Mouse (Mus musculus) G1E (cell line): Measurements from ENCODE around the gene Ppp1r35. TPM values are rescaled to one million over a fixed set of nuclear protein-coding genes. Genes with fewer than 3 reads are reported as not detected.
A peak's percentile ranks its signal among the peaks of the same experiment; 100 is the strongest.

ENCODE experiments used
- ATAC-seq: 2 replicates; pipeline ENCODE4 v1.8.0; 2016; ENCODE audit warnings: mild to moderate bottlenecking; ENCODE audit not compliant: insufficient number of reproducible peaks, poor library complexity, low FRiP score, severe bottlenecking; ENCODE audit errors: extremely low read depth
- DNase-seq: peaks from one replicate; pipeline ENCODE4 v3.0.0; 2012; ENCODE audit warnings: low spot score
- H3K27me3 ChIP-seq: 2 replicates; pipeline ENCODE4 v1.6.1; 2012; ENCODE audit warnings: mild to moderate bottlenecking, low read length, inconsistent platforms; ENCODE audit not compliant: insufficient read depth
- H3K36me3 ChIP-seq: replicated peaks from 2 replicates; pipeline ENCODE3; 2012; ENCODE audit warnings: mild to moderate bottlenecking, inconsistent platforms
- H3K4me1 ChIP-seq: 2 replicates; pipeline ENCODE4 v1.6.1; 2012; ENCODE audit warnings: low read depth, low read length, inconsistent platforms, mixed read lengths; ENCODE audit not compliant: insufficient read depth
- H3K4me3 ChIP-seq: 2 replicates; pipeline ENCODE4 v1.5.1; 2012; ENCODE audit warnings: low read depth, mild to moderate bottlenecking, inconsistent platforms, low read length, moderate library complexity, mixed read lengths
- H3K9me3 ChIP-seq: replicated peaks from 2 replicates; pipeline ENCODE4 v1.6.1; 2012; ENCODE audit warnings: inconsistent platforms
- CTCF ChIP-seq: IDR thresholded peaks from 2 replicates; pipeline ENCODE4 v1.5.1; 2012; ENCODE audit warnings: low read depth, low read length, inconsistent platforms, mixed read lengths
- GATA1 ChIP-seq: IDR thresholded peaks from 2 replicates; pipeline ENCODE4 v1.6.1; 2012; ENCODE audit warnings: borderline replicate concordance, low read length, inconsistent platforms, mixed read lengths
- GATA2 ChIP-seq: IDR thresholded peaks from 2 replicates; pipeline ENCODE4 v1.6.1; 2012; ENCODE audit warnings: low read depth, low read length, inconsistent platforms, borderline replicate concordance
- POLR2AphosphoS5 ChIP-seq: IDR thresholded peaks from 2 replicates; pipeline ENCODE4 v1.6.1; 2012; ENCODE audit warnings: low read depth, low read length, inconsistent platforms; ENCODE audit not compliant: insufficient replicate concordance
- TAL1 ChIP-seq: conservative IDR thresholded peaks from 2 replicates; pipeline ENCODE4 v1.6.1; 2012; ENCODE audit warnings: low read depth, low read length, inconsistent platforms, mixed read lengths
- polyA plus RNA-seq: library from polyadenylated mRNA; stranded (reverse); fragments of >175 nt; gene quantifications from 2 replicates; pipeline ENCODE4 v1.2.3, GENCODE M21; 2012
- total RNA-seq, 2 experiments: library from RNA; stranded (forward) in 1 of 2; stranded (reverse) in 1 of 2; fragments of 200-1000 nt in 1 of 2; fragments of >200 nt in 1 of 2; fragmentation: Nextera tagmentation in 1 of 2; gene quantifications; 2 replicates each; pipeline ENCODE4 v1.2.3; 2014 to 2017

Ppp1r35 gene
- total and polyA plus RNA-seq, 3 experiments = 35.6 to 202 (median 121) TPM

- H3K4me1 ChIP-seq = peaks cover 85% of the 10 kb centered on the region
These were observed 644 bp downstream of the Ppp1r35 start for GRCm38 (mm10) chr5:137779053-137779933.

DNA sequence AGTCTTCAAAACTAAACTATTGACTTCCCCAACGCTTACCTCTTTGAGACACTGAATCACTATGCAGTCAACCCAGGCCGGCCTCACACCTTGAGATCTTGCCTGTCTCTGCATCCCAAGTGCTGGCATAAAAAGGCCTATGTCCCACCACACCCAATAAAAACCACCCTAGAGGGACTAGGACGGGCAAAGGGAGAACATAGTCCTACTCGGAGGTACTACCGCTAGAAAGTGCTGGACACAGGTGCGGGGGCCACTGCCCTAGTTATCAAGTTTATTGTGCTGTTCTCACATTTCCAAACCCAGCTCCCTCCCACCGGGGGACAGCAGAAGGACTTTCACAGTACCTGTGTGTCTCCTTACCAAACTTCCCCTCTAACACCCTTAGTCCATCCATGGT, 3.0 kb downstream of the Ppp1r35 start:
- no peaks in the 10 kb centered on the region for H3K27me3 ChIP-seq
- no peaks in the 10 kb centered on the region for H3K9me3 ChIP-seq
- H3K36me3 ChIP-seq = peaks cover 63% of the 10 kb centered on the region
- no peak for TF ChIP-seq TAL1
- no peak for TF ChIP-seq GATA2
- no peak for TF ChIP-seq GATA1
- TF ChIP-seq CTCF = no peak
- TF ChIP-seq POLR2AphosphoS5 = no peak; the same call in 1 of the 2 replicates
- DNase-seq = no peak
- peaks cover 80% of the 10 kb centered on the region for H3K4me1 ChIP-seq
- ATAC-seq = no peak
- no peak overlapping the region; the same call in 1 of the 2 replicates for H3K4me3 ChIP-seq

More at GRCm38 (mm10) chr5:137779053-137779933, 644 bp downstream of the Ppp1r35 start:
- peak overlapping the region; percentile 90 for H3K4me3 ChIP-seq
- DNase-seq (no peak), ATAC-seq (no peak)
- peaks cover 52% of the 10 kb centered on the region for H3K36me3 ChIP-seq
- H3K9me3 ChIP-seq = no peaks in the 10 kb centered on the region
- no peaks in the 10 kb centered on the region for H3K27me3 ChIP-seq
- TF ChIP-seq TAL1 = no peak
- no peak for TF ChIP-seq GATA1
- no peak for TF ChIP-seq GATA2
- TF ChIP-seq CTCF = no peak
- no peak for TF ChIP-seq POLR2AphosphoS5

- TF ChIP-seq TAL1 (no peak), GATA2 (no peak), GATA1 (no peak), POLR2AphosphoS5 (no peak), CTCF (no peak)
- Histone ChIP-seq H3K27me3 (peaks cover under 1% of the 10 kb centered on the region; the same call in 1 of the 2 replicates), H3K4me1 (peaks cover 76% of the 10 kb centered on the region), H3K9me3 (peaks cover 4% of the 10 kb centered on the region), H3K4me3 (peak overlapping the region; percentile 61; the same call in 1 of the 2 replicates), H3K36me3 (peaks cover 63% of the 10 kb centered on the region)
- DNase-seq (no peak), ATAC-seq (no peak)
These were observed 4.3 kb downstream of the Ppp1r35 start for GRCm38 (mm10) chr5:137782776-137783522.

DNA sequence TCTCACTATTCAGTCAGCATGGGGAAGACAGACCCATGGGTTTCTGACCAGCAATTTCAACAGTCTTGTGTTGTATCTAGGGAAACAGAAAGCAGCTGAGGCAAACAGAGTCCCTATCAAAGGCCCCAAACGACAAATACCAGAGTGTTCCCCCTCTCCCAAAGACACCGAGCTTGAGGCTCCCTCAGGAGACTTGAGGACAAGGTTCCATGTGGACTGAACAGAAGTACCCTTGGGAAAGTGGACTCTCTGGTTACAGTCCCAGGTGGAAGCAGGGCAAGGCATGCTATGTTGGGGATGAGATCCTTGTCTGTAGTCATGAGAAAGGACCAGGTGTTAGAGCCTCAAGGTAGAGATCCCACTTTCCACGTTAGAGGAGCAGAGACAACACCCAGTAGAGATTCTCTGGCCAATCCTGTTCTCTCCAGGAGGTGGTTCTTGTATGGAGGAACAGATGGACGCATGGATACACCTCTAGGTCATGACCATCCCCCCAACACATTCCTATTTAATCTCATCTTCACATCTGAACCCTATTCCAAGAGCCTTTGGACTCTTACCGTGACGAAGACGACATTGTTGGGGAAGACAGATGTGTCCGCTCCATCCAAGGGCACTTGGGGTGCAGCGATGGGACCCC, 5.4 kb downstream of the Ppp1r35 start:
- Histone ChIP-seq H3K27me3 (peaks cover 4% of the 10 kb centered on the region; the same call in 1 of the 2 replicates), H3K36me3 (peaks cover 63% of the 10 kb centered on the region), H3K4me1 (peaks cover 73% of the 10 kb centered on the region), H3K9me3 (peaks cover 5% of the 10 kb centered on the region), H3K4me3 (peak overlapping the region; percentile 78)
- no peak for TF ChIP-seq TAL1
- TF ChIP-seq CTCF = no peak
- TF ChIP-seq POLR2AphosphoS5 = no peak; the same call in 1 of the 2 replicates
- no peak for TF ChIP-seq GATA1
- no peak for TF ChIP-seq GATA2
- ATAC-seq (no peak), DNase-seq (no peak)

GRCm38 (mm10) chr5:137784546-137784945, 5.9 kb downstream of the Ppp1r35 start:
- peak overlapping the region; percentile 78 for H3K4me3 ChIP-seq
- TF ChIP-seq POLR2AphosphoS5 = no peak
- H3K36me3 ChIP-seq = peaks cover 58% of the 10 kb centered on the region
- peaks cover 4% of the 10 kb centered on the region; the same call in 1 of the 2 replicates for H3K27me3 ChIP-seq
- peaks cover 70% of the 10 kb centered on the region for H3K4me1 ChIP-seq
- DNase-seq = no peak
- ATAC-seq = no peak
- peaks cover 5% of the 10 kb centered on the region for H3K9me3 ChIP-seq

DNA sequence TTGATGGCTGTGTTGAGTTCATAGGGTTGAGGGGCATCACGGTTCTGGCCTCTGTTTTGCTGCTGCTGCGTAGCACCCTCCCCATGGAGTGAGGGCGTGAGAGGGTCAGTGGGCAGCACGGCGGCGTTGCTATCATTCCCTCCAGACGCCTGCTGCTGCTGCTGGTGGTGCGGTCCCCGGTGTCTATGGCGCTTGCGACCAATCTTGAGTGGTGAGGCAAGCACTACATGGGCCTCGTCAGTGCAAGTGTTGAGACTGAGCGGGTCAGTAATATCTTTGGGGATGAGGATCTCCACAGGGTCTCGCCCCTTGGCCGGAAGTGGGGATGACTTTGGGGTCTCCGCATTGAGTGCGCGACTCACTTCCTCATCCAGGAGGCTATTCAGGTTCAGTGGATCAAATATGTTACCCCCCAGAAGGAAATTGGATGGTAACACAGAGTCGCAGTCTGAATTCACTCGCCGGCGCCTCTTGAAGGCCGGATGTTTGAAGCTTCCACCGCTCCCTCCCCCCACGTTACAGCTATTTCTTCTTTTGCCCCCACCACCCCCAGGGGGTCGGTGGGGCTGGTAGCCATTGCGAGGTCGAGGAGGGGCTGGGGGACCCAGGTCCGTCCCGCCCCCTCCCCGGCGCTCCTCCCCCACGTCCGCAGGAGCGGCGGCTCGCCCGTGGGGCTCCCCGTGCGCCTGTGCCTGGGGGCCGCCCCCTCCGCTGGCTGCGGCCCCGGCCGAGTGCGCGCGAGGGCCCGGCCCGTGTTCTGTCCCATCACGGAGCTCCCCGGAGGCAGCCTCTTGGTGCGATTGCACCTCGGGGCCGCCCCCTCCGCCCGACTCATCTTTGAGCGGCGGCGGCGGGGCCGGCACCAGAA, 6.7 kb downstream of the Ppp1r35 start:
- peaks cover 62% of the 10 kb centered on the region for H3K4me1 ChIP-seq
- ATAC-seq (no peak), DNase-seq (peak; percentile 39)
- peak overlapping the region; percentile 78 for H3K4me3 ChIP-seq
- peaks cover 50% of the 10 kb centered on the region for H3K36me3 ChIP-seq
- peaks cover 5% of the 10 kb centered on the region for H3K9me3 ChIP-seq
- no peak for TF ChIP-seq POLR2AphosphoS5
- TF ChIP-seq CTCF = no peak
- TF ChIP-seq GATA1 = no peak
- no peak for TF ChIP-seq GATA2
- no peak for TF ChIP-seq TAL1
- H3K27me3 ChIP-seq = peaks cover 4% of the 10 kb centered on the region; the same call in 1 of the 2 replicates
